Mouse (Mus musculus) embryo, embryonic 10.5 days (tissue): Measurements from ENCODE around the gene Zfp11.

Source experiments
- DNase-seq: peaks from one replicate; pipeline ENCODE4 v3.0.0-alpha.2; 2015; ENCODE audit warnings: low spot score

Zfp11 gene

GRCm38 (mm10) chr5:129611060-129611459 is 58.8 kb downstream of the Zfp11 start:
- peak; percentile 84 for DNase-seq

DNA sequence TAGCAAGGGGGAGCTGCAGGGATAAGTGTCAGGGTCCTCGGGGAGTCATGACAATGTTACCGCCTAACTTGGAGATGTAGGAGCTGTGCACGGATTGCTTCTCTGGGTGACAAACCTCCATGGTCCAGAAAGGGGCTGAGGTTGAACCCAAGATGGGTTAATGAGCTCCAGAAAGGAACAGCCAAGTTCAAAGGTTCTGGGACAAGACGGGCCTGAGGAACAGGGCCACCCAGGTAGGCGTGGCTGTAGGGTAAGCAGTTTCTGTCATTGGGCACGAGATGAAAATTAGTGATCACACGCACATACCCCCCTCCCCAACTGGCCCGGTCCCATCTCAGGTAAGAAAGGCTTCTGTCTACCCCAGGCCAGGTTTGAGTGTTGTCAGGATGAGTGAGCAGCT is 62.4 kb downstream of the Zfp11 start:
- DNase-seq, result no peak
